Mouse (Mus musculus) layer of hippocampus, postnatal 25 days (tissue): Measurements from ENCODE around the gene Hdac1. TPM values are rescaled to one million over a fixed set of nuclear protein-coding genes. Genes with fewer than 3 reads are reported as not detected.

ENCODE experiments used
- DNase-seq, 2 experiments: peaks; one replicate each; pipeline ENCODE4 v3.0.0; 2022; ENCODE audit warnings: mixed read lengths in 2 of 2, low spot score in 1 of 2; ENCODE audit errors: extremely low spot score in 1 of 2
- total RNA-seq, 2 experiments: library from RNA; stranded (reverse); gene quantifications; 2 replicates each; pipeline ENCODE4 v1.2.3; 2021

The Hdac1 gene
- total RNA-seq: 10 to 100 TPM; 37.0 to 48.7 TPM

DNA sequence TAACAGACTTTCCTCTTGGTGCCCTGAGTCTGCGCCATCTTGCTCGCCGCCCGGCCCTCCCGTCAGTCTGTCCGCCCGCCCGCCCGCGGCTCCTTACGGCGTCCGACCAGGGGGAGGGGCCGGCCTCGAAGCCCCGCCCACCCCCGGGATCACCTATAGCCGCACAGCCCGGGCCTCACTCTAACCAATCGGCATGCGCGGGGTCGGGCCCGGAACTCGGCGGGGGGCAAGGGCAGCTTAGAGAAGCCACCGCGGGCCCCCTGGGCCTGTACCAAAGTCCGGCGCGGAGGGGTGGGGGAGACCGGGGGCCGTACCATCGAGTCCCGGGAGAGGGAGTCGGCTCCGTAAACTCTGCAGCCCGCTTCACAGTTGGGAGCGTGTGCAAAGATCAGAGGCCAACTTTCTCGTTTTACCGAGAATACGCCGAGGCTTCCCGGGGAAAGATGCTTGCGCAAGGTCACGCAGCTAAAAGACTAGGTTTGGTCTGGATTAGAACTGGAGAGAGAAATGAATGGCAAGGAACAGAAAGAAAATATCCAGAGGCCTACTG lies at the start of gene Hdac1:
Gene Hdac1 (minus strand): TSS at position 122 of the 550 bp plus-strand sequence.
- peak; percentile 84 to 90 for DNase-seq

DNA sequence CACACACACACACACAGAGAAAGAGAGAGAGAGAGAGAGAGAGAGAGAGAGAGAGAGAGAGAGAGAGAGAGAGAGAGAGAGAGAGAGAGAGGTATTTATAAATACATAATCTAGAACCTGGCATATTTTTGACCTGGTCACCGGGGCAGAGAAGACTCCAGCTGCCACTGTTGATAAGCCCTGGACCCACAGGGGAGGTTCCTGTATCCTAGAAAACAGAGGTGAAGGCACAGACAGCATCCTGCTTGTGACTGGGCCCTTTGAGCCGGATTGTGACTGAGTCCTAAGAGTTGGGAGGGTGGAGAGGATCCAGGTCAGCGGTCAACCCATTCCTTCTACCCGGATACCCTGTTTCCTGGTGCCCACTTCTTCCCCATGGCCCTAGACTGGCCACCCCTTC lies 46.4 kb upstream of the Hdac1 start:
- DNase-seq: no peak

DNA sequence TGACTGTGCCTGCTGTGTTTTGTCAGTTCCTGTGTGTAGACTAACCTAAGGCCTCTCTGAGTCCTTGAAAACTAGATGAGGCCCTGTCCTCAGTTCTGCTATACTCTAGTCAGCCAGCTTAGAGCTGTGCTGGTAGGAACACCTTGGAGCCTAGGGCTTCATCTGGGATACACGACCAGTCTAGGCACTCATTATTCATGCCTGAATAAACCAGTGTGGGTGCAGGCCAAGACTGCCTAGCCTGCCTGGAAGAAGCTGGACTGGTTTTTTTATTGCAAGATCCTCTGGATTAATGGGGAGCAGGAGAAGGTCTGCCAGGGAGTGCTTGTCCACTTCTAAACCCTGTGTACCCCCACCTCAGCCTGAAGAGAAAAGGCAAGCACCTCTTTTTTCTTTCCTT lies 44.4 kb upstream of the Hdac1 start:
- DNase-seq: no peak

DNA sequence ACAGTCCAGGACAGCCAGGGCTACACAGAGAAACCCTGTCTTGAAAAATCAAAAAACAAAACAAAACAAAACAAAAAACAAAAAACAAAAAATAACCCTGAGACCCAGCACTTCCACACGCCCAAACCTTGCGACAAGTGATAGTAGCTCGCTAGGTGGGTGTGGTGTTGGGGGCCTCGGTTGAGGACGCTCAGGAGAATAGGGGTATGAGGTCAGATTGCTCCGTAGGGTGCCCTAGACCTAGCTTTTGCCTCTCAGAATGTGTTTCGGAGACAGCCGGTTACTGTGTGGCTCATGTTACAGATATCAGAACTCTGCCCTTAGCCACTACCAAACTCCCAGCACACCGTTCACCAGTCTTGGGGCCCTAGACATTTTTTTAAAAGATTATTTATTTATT lies 43.3 kb upstream of the Hdac1 start:
- no peak for DNase-seq

DNA sequence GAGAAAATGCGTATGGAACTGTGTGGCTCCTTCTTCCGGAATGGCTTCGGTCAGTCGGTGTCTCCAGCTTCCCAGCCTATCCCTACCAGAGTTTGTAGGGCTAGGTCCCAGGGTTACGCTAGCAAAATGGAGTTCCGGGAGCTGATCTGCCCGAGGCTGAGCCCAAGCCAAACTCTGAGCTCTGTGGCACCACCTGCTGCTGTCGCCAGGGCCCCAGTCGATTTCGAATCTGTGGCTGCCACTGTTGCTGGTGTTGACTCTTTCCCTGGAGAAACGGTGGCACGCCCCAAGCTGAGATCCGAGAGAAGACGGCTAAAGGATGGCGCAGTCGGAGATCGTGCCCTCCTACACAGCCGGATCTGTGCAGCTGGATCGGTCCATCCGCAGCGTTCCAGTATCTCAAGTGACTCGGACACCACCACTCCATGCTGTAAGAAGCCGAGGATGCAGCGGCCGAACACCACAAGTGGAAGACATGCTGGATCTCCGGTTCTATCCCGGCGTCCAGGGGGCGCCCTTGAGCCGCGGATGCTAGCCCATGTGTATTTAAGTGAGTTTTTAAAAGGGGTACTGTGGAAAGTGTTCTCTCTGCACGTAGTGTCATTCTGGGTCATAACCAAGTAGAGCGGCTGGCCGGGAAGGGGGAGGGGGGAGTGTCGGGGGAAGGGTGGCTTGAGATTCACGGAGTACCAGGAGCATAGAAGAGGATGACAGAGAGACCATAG lies 42.5 kb upstream of the Hdac1 start:
- DNase-seq: peak; percentile 68 to 89

DNA sequence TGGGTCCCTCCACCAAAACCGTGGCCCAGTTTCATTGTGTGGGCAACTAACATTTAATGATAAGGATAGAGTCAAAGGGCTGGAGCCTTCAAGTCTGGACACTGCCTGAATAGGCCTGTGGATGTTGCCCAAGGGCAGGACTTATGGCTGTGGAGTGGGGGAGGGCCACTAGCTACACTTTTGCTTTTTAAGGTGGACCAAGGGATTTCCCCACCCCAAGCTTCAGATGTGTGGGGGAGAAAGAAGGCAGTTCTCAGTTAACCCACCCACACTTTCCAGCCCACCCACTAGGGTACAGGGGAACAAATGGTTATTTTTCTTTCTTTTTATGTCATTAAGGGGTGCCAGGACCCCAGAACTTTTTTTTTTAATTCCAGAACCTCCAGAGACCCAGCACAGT lies 41.9 kb upstream of the Hdac1 start:
- DNase-seq: no peak

DNA sequence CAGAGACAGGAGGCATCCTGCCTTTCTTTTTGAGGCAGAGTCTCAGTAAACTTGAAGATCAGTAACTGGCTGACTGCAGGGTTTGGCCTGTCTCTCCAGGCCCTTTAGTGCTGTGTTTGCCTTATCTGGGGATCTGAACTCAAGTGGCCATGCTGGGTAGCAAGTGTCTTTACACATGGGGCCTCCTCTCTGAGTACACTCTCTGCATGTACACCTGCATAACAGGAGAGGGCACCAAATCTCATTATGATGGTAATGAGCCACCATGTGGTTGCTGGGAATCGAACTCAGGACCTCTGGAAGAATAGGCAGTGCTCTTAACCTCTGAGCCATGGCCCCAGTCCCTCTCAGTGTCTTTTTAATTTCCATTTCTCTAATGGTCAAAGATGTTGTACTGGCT lies 39.7 kb upstream of the Hdac1 start:
- DNase-seq: no peak

DNA sequence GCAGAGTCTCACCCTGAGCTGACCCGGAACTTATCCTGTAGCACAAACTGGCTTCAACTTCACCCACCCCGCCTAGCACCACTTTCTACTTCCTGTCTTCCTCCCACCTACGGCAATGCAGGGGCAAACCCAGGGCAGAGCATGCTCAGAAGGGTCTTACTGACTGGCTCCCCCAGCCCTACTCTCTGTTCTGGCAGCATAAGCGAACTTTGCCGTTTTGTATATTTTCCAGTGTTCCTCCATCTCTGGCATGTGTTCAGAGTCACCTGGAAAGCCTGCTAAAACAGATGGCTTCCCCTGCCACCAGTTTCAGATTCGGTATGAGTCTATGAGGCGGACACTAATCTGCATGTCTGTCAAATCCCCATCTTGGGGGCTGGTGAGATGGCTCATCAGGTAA lies 37.8 kb upstream of the Hdac1 start:
- DNase-seq: no peak

DNA sequence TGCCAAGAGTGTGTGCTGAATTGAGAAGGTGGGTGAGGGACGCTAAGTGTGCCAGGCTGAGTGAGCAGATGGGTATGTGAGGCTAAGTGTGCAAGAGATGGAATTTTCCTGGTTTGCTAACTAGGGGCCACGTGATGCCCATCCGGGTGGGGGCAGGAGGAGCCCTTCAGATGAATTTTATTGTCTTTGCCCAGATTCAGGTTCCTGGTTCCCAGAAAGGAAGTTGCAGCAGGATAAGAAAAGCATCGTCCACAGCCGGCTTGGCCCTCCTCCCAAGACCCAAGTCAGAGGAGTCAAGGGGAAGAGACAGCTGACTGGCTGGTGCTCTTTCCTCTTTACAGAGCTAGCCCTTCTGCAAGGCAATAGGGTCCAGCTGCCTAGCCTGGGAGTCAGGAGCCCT lies 36.0 kb upstream of the Hdac1 start, which contains the start of gene Fam167b:
Gene Fam167b (minus strand): TSS at position 84 of the 400 bp plus-strand sequence.
- DNase-seq: no peak

DNA sequence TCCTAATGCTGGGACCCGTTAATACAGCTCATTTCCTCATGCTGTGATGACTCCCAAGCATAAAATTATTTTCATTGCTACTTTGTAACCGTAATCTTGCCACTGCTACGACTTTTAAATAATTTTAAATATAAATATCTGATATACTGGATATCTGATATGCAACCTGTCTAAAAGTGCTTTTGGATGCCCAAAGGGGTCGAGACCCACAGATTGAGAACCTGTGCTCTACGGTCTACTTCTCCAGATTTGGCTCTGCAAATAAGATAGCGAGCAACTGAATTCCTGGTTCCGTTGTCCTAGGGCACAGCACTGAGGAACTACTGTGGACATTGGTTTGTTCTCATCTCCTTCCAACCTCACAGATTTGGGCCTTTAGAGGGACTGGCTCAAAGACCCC lies 35.2 kb upstream of the Hdac1 start:
- no peak for DNase-seq

DNA sequence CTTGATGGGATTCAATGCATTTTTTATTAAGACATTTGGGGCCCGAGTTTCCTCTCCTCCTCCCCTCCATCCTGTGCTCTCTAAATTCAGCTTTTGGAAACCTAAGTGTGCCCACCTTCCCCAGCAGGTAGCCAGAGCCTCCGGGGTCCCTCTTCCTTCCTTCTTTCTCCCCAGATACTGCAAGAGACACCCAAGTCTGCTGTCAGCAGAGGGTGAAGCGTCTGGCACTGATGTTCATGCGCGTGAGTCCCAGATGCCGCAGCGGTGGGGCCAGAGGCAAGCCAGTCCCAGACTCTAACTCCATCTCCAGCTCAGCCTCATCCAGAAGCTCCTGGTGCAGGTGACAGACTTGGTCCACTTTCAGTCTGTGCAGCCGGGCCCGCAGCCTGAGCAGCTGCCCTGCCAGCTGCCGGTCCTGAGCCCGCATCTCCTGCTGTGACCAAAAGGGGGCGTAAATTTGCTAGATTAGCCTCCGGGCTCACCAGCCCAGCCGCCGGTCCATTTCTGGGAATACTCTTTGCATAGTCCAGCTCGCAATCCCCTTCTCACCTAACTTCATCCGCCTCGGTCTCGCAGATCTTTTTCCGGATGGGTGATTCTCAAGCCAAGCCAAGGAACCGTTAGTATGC lies 34.5 kb upstream of the Hdac1 start:
- peak in 1 of 2 experiments; percentile 61 for DNase-seq

DNA sequence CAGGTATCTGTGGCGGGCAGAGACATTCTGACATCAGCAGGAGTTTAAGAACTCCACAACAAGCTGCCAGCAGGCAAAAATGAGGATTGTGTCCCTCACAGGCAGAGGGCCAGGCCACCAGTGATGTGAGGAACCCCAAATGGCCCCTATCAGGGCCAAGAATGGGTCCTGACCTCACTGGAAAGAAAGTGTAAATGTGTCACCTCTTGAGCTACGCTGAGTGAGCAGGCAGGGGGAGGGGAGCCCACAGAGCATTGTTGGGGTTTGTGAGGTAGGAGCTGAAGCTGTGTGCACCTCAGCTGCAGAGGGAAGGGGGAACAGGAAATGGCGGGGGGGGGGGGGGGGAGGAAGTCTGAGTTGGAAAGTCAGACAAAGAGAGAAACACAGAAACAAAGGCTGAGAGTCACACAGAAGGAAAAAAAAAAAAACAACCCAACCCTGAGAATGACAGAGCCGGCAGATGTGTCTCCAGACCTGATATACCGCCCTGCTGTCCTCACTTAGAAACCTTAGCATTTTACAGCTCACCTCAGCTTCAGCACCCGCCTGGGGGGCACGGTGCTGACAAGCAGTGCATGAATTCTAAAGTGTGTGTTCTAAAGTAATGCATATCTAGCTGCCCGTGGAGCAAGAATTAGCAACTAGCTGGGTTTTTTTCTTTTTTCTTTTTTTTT lies 32.8 kb upstream of the Hdac1 start:
- no peak for DNase-seq

DNA sequence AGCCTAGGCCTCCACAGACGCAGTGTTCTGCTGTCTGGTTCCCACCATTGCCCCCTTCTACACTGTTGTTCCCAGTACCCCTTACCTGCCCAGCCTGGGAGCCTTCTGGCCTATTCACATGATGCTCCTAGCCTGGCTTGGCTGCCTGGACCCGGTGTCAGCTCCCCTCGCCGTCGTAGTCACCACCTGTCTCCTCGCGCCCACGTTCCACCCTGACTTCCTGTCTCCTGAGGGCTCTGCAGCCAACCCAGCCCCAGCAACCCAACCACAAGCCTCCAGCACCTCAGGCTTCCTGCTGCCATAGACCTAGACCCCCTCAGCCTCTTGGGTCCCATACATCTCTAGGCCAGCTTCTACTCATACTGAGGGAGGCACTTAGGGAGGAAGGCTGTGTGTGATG lies 30.9 kb upstream of the Hdac1 start, which contains the start of gene Lck:
Gene Lck (minus strand): TSS at position 212 of the 400 bp plus-strand sequence.
- no peak for DNase-seq

DNA sequence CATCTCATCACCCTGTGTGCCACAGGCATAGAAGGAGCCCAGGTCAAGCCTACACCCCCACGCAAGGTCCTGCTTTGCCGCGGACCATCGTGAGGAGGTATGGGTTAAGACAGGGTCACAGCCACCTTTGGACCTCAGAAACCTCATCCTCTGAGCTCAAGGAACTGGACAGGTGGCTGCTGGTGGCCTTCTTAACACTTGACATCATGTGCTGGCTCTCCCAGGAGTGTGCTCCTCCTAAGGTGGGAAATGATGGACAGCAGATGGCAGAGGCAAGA lies 30.5 kb upstream of the Hdac1 start:
- DNase-seq: no peak

DNA sequence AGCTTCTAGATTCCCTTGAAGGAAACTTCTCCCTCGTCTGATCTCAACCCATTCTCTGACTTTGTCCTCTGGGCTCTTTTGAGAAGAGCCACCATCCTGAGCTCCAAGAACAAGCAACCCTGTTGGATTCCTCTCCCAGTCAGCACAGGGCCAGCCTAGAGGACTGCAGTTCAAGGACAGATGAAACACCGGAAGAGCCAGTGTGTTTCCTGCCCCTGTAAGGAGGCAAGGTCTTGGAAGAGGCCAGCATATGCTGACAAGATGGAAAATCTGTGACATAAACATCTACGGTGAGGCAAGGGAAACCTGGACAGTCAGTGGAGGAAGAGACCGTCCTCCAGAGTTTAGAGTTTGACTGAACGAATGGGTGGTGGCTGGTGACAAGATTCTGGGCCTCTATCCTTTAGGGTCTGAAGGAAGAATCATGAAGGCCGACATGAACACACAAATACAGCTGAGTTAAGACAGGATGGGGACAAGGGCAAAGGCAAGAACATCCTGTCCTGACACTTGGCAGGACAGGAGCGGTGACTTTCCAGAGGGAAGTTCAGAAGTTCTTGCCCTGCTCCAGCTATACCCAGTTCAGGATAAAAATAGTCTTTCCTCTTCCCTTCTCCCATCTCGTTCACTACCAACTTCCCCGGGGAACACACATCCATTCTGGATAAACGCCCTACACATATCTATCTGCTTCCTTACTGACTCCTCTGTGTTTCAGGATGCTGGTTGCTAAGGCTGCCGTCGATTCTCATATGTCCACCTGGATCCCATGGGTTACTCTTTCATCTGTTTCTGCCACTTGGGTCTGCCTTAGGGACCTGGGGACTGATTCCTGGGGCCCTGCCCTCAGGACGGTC lies 30.0 kb upstream of the Hdac1 start:
- DNase-seq: no peak

DNA sequence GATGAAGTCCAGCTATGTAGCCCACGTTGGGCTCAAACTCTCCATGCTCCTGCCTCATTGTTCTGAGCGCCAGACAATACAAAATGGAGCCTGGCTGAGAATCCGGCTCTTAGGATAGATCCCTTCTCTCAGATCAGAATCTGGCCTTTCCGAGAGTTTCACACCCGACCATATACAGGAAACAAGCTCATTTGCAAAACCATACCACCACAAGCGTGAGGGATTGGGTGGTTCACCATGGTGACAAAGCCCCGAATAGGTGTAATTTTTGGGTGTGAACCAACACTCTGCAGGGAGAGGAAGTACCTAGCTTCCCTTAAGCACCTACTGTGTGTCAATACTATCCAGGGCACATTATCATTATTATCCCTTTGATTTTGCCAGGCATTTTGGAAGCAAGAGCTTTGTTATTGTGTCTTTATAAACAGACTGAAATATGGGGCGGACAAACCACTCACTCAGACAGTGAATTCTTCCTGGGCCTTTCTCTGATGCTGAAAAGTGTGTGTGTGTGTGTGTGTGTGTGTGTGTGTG lies 29.1 kb upstream of the Hdac1 start:
- no peak for DNase-seq

DNA sequence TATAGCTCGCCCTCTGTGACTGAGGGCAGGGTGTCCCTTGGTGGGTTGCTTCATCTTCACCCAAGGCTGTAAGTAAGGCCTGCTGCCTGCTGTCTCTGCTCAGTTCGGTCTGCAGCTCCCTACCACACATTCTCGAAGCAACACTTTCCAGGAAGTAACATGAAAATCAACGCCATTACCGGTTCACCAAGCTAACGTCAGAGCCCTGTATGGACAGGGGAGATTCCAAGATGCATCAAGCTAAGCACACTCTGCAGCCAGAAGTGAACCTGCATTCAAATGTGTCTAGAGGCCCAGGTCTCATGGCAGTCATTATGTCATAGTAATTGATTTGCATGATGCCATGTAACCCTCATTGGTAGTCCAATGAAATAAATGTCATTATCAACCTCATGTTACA lies 27.5 kb upstream of the Hdac1 start:
- no peak for DNase-seq

DNA sequence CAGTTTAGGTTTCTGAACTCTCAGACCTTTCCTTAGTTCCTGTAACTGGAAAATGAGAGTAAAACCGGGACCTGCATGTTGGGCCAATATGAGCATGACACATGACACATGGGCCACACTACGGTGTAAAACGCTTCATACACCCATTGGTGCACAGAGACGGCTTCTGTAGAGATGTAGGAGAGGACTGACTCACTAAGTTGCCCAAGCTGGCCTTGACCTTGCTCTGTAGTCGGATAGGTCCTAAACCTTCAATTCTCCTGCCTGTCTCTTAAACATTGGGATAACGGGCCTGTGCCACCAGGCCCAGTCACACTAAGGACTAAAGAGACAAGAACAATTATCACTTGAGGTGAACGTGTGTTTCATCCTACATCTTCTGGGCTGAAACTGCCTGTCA lies 25.9 kb upstream of the Hdac1 start:
- no peak for DNase-seq

DNA sequence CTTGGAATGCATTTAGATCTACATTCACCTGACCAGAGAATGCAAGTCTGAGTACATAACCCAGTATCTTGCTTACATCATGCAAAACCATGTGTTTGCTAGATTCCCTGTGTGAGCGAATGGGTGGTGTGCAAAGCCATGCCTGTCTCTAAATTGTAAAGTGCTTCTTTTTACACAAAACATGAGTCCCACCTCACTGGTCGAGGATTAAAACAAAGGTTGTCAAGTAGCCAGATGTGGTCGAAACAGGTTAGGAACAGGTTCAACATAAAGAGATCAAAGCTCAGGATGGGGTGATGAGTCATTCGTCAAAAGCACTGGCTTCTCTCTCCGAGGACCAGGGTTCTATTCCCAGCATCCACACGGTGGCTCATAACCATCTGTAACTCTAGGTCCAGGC lies 22.6 kb upstream of the Hdac1 start:
- DNase-seq: no peak

DNA sequence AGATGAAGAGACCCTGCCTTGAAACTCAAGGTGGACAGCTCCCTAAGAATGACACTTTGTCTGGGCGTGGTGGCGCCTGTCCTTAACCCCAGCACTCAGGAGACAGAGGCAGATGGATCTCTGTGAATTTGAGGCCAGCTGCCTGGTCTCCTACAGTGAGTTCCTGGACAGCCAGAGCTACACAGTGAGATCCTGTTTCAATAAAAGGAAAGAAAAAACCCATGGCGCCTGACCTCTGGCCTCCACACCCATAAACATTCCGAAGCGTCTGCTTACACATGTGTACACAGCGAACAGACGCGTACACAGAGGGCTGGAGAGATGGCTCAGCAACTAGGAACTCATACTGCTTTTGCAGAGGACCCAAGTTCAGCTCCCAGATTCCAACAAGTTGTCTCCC lies 21.2 kb upstream of the Hdac1 start:
- no peak for DNase-seq
